Mouse (Mus musculus) CH12.LX (cell line): ENCODE results near the gene Rap1a. TPM values are rescaled to one million over a fixed set of nuclear protein-coding genes. Genes with fewer than 3 reads are reported as not detected.

Experiments
- DNase-seq: peaks from one replicate; pipeline ENCODE4 v3.0.0-alpha.2; 2013; ENCODE audit errors: extremely low read depth
- H3K27ac ChIP-seq: 2 replicates; pipeline ENCODE4 v1.5.1; 2012; ENCODE audit warnings: low read depth, mild to moderate bottlenecking, control low read depth, moderate library complexity; ENCODE audit not compliant: insufficient read depth
- H3K27me3 ChIP-seq: replicated peaks from 2 replicates; pipeline ENCODE3; 2012; ENCODE audit warnings: inconsistent platforms
- H3K36me3 ChIP-seq, 2 experiments: replicated peaks in 1 of 2; 2 replicates each; pipeline versions ENCODE3 to v1.6.1; 2012; ENCODE audit warnings: inconsistent platforms in 1 of 2, low read length in 1 of 2, mild to moderate bottlenecking in 1 of 2, mixed read lengths in 1 of 2, moderate library complexity in 1 of 2; ENCODE audit not compliant: control insufficient read depth in 1 of 2, insufficient read depth in 1 of 2
- H3K4me1 ChIP-seq, 2 experiments: 2 replicates each; pipeline ENCODE4 v1.6.1; 2012; ENCODE audit warnings: inconsistent platforms in 1 of 2, moderate library complexity in 1 of 2; ENCODE audit not compliant: insufficient read depth in 2 of 2, control insufficient read depth in 1 of 2
- H3K4me2 ChIP-seq: 2 replicates; pipeline ENCODE4 v1.6.1; 2012; ENCODE audit warnings: low read depth, mild to moderate bottlenecking, control low read depth; ENCODE audit not compliant: poor library complexity, insufficient read depth, severe bottlenecking
- H3K4me3 ChIP-seq, 3 experiments: fragments of 150-350 bp in 1 of 3; sonication (generic) in 1 of 3; replicated peaks in 1 of 3; 2 replicates each; pipeline versions ENCODE3 to v1.5.1; 2011 to 2012; ENCODE audit warnings: low read depth in 2 of 3, low read length in 2 of 3, mild to moderate bottlenecking in 2 of 3, moderate library complexity in 2 of 3, control low read depth in 1 of 3, improper control_type of control experiment in 1 of 3, inconsistent platforms in 1 of 3, mixed read lengths in 1 of 3; ENCODE audit not compliant: poor library complexity in 1 of 3
- H3K79me2 ChIP-seq: replicated peaks from 2 replicates; pipeline ENCODE4 v1.6.1; 2012; ENCODE audit warnings: mild to moderate bottlenecking, moderate library complexity; ENCODE audit not compliant: control insufficient read depth, poor library complexity, insufficient read depth, severe bottlenecking; ENCODE audit errors: extremely low read depth
- H3K9ac ChIP-seq: 2 replicates; pipeline ENCODE4 v1.6.1; 2012; ENCODE audit warnings: low read depth, mild to moderate bottlenecking, control low read depth, moderate library complexity; ENCODE audit not compliant: insufficient read depth
- H3K9me3 ChIP-seq: replicated peaks from 2 replicates; pipeline ENCODE3; 2012; ENCODE audit warnings: low read length, inconsistent platforms, mixed read lengths
- BHLHE40 ChIP-seq: IDR thresholded peaks from 2 replicates; pipeline ENCODE4 v1.6.1; 2011; ENCODE audit warnings: mild to moderate bottlenecking, low read depth, low read length, improper control_type of control experiment
- CTCF ChIP-seq, 2 experiments: IDR thresholded peaks in 1 of 2; conservative IDR thresholded peaks in 1 of 2; 2 replicates each; pipeline ENCODE4 v1.5.1; 2011 to 2012; ENCODE audit warnings: low read depth in 2 of 2, low read length in 2 of 2, improper control_type of control experiment in 1 of 2, inconsistent platforms in 1 of 2, mild to moderate bottlenecking in 1 of 2, moderate library complexity in 1 of 2
- E2F4 ChIP-seq: IDR thresholded peaks from 2 replicates; pipeline ENCODE4 v1.6.1; 2011; ENCODE audit warnings: low read depth, low read length, improper control_type of control experiment; ENCODE audit not compliant: insufficient replicate concordance
- ETS1 ChIP-seq: conservative IDR thresholded peaks from 2 replicates; pipeline ENCODE4 v1.6.1; 2012; ENCODE audit warnings: low read depth, mild to moderate bottlenecking, inconsistent platforms, low read length, improper control_type of control experiment, moderate library complexity
- GABPA ChIP-seq: IDR thresholded peaks from 2 replicates; pipeline ENCODE4 v1.6.1; 2012; ENCODE audit warnings: low read depth, low read length, improper control_type of control experiment, inconsistent platforms; ENCODE audit not compliant: insufficient replicate concordance
- HCFC1 ChIP-seq: IDR thresholded peaks from 2 replicates; pipeline ENCODE4 v1.6.1; 2012; ENCODE audit warnings: low read depth, mild to moderate bottlenecking, inconsistent platforms, low read length, improper control_type of control experiment
- JUND ChIP-seq: conservative IDR thresholded peaks from 2 replicates; pipeline ENCODE4 v1.6.1; 2011; ENCODE audit warnings: low read depth, low read length, improper control_type of control experiment
- KAT2A ChIP-seq: IDR thresholded peaks from 2 replicates; pipeline ENCODE4 v1.6.1; 2012; ENCODE audit warnings: low read length, improper control_type of control experiment, inconsistent platforms; ENCODE audit not compliant: insufficient replicate concordance
- MAFK ChIP-seq: IDR thresholded peaks from 2 replicates; pipeline ENCODE4 v1.6.1; 2011; ENCODE audit warnings: low read length, improper control_type of control experiment; ENCODE audit not compliant: insufficient replicate concordance
- MAX ChIP-seq: IDR thresholded peaks from 2 replicates; pipeline ENCODE4 v1.6.1; 2011; ENCODE audit warnings: low read length, improper control_type of control experiment
- MAZ ChIP-seq: IDR thresholded peaks from 2 replicates; pipeline ENCODE4 v1.6.1; 2012; ENCODE audit warnings: low read depth, mild to moderate bottlenecking, inconsistent platforms, low read length, improper control_type of control experiment, moderate library complexity
- MYC ChIP-seq: IDR thresholded peaks from 2 replicates; pipeline ENCODE4 v1.6.1; 2011; ENCODE audit warnings: low read depth, mild to moderate bottlenecking, improper control_type of control experiment, low read length
- SMC3 ChIP-seq: IDR thresholded peaks from 2 replicates; pipeline ENCODE4 v1.6.1; 2011; ENCODE audit warnings: low read depth, low read length, improper control_type of control experiment
- TBP ChIP-seq: conservative IDR thresholded peaks from 2 replicates; pipeline ENCODE4 v1.6.1; 2011; ENCODE audit warnings: low read depth, low read length, improper control_type of control experiment
- UBTF ChIP-seq: IDR thresholded peaks from 2 replicates; pipeline ENCODE4 v1.6.1; 2012; ENCODE audit warnings: low read depth, mild to moderate bottlenecking, inconsistent platforms, low read length, improper control_type of control experiment, moderate library complexity
- ZMIZ1 ChIP-seq: IDR thresholded peaks from 2 replicates; pipeline ENCODE4 v1.6.1; 2012; ENCODE audit warnings: low read depth, mild to moderate bottlenecking, inconsistent platforms, low read length, improper control_type of control experiment
- dilution Hi-C: fragments of 300-500 bp; cut with MboI; formaldehyde crosslinking; loops from 2 replicates; pipeline ENCODE4 v1.14.3; 2020; ENCODE audit warnings: low sequenced_read_pairs; ENCODE audit not compliant: extremely low pct_unique_long_range_greater_than_20kb, extremely low pct_ligation_motif_present
- in situ Hi-C: fragments of 300-500 bp; cut with MboI; formaldehyde crosslinking; loops from 3 replicates; pipeline ENCODE4 v1.14.3; 2019; ENCODE audit warnings: low sequenced_read_pairs, low pct_ligation_motif_present, low pct_unique_long_range_greater_than_20kb, mixed read lengths
- polyA plus RNA-seq: library from polyadenylated mRNA; unstranded; fragments of >175 nt; gene quantifications from 2 replicates; pipeline ENCODE4 v1.2.1, GENCODE M21; 2012; ENCODE audit warnings: low read depth; ENCODE audit not compliant: insufficient read length
- total RNA-seq, 2 experiments: library from RNA; depleted of rRNA; stranded (reverse); fragments of 300-350 nt in 1 of 2; fragments of >200 nt in 1 of 2; gene quantifications; 2 replicates each; pipeline ENCODE4 v1.2.3; 2012 to 2014

Rap1a gene
- total and polyA plus RNA-seq, 3 experiments: 63.3 to 250 (median 209) TPM

- no peak overlapping the region for H3K4me2 ChIP-seq
- H3K4me1 ChIP-seq: peaks cover 4 to 81% of the 10 kb centered on the region in 2 experiments
- TF ChIP-seq MAFK: no peak
- no peak for TF ChIP-seq SMC3
- no peak for TF ChIP-seq UBTF
- TF ChIP-seq TBP: no peak
- no peak for TF ChIP-seq MAX
- H3K27ac ChIP-seq: no peak overlapping the region
- H3K4me3 ChIP-seq: no peak overlapping the region
- H3K36me3 ChIP-seq: peaks cover 0 to 31% of the 10 kb centered on the region in 2 experiments
- H3K9me3 ChIP-seq: no peaks in the 10 kb centered on the region
- peaks cover 77% of the 10 kb centered on the region for H3K79me2 ChIP-seq
- in situ Hi-C loops: no loop called here
- H3K9ac ChIP-seq: no peak overlapping the region
- H3K27me3 ChIP-seq: no peaks in the 10 kb centered on the region
- DNase-seq: no peak
- dilution Hi-C loops: no loop called here
Observed at GRCm38 (mm10) chr3:105763132-105763851, 37.8 kb downstream of the Rap1a start.

- Histone ChIP-seq H3K36me3 (peaks cover 0 to 28% of the 10 kb centered on the region in 2 experiments), H3K9me3 (no peaks in the 10 kb centered on the region), H3K4me2 (no peak overlapping the region), H3K4me1 (peaks cover 3 to 87% of the 10 kb centered on the region in 2 experiments), H3K27ac (no peak overlapping the region), H3K9ac (no peak overlapping the region), H3K79me2 (peaks cover 79% of the 10 kb centered on the region), H3K27me3 (no peaks in the 10 kb centered on the region), H3K4me3 (no peak overlapping the region)
- no peak for DNase-seq
- in situ Hi-C loops (no loop called here), dilution Hi-C loops (no loop called here)
- TF ChIP-seq MAZ (no peak), BHLHE40 (no peak), ETS1 (no peak), HCFC1 (no peak), E2F4 (no peak), TBP (no peak), SMC3 (no peak), MYC (no peak), JUND (no peak), CTCF (conservative IDR thresholded peaks at IDR 0.05 in 1 of 2, IDR thresholded peaks at IDR 0.05 in 1 of 2; ENCODE audit: low read depth in 2 of 2, low read length in 2 of 2) (no peak), KAT2A (no peak), GABPA (no peak), ZMIZ1 (no peak)
Observed at GRCm38 (mm10) chr3:105760063-105760462, 41.1 kb downstream of the Rap1a start.
